Mouse (Mus musculus): ENCODE measurements around the gene Lrrk1. TPM values are rescaled to one million over a fixed set of nuclear protein-coding genes. Genes with fewer than 3 reads are reported as not detected.

Lrrk1 gene
- total RNA-seq, 2 experiments from 2014 or later: 4.8 to 6.9 TPM

DNA sequence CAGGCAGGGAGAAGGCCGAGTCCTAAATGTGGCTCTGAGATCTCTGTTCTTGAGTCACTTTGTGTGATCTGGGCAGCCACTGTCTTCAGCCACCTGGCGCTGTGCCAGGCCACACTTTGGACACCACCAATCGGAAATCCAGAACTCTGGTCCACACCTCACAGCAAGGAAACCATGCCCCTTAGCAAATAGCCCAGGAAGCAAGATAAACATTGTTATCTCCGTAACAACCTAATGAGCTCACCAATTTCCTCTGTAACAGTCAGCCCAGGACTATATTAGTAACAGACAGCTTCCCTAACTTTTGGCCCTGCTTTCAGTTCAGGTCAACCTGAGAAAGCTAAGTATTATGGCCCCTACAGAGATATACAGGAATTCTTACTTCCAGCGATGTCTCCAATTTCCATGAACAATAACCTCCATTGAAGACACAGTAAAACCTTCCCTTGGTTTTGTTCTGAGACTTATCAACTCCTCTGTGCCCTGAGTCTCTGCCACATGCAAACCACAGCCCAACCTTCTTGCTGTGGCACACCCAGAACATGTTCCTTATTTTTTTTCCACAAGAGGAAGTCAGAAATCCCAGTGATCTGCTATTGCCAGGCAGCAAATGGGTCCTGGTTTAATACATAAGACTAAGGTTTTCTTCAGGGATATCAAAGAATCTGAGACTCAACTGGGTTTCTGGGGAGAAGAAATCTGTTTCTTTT lies 78.8 kb downstream of the Lrrk1 start:
- intact Hi-C loops (cut with DNase I; ENCODE audit: low total_unique reads): loop anchor here (2.0 to 10.0 kb wide), 3 partner anchors 33 to 345 kb away; partner anchors contain the start of gene Lrrk1
- no peak for DNase-seq

DNA sequence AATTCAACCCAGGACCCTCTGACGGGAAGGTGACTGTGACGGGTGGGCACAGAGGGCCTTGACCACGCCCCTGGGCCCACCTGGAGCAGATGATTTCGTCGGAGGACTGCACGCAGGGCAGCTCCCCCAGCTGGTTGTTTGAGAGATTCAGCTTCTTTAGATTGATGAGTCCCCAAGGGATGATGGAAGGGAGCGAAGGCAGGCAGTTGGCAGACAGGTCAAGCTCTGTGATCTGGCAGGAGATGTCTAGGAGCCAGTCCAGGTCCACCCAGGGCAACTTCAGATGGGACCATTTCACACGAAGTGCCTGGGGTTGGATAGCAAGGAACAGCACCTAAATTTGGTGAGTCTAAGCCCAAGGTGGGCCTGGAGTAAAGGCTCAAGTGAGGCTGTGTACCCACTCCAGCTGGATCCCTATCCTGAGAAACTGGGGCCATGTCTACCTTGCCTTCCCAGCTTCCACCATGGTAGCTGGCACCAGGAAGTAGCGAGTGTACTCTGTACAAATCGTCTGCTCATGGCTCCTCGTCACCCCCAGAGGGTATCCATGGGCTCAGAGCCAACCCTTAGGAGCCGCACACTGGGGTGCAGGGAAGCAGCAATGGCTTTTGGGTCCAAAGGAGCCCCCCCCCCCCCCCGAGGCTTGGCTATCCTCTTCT lies 79.4 kb downstream of the Lrrk1 start:
- intact Hi-C loops (cut with DNase I; ENCODE audit: low total_unique reads): loop anchor here (2.0 to 10.0 kb wide), 3 partner anchors 34 to 346 kb away; partner anchors contain the start of gene Lrrk1
- DNase-seq: no peak

DNA sequence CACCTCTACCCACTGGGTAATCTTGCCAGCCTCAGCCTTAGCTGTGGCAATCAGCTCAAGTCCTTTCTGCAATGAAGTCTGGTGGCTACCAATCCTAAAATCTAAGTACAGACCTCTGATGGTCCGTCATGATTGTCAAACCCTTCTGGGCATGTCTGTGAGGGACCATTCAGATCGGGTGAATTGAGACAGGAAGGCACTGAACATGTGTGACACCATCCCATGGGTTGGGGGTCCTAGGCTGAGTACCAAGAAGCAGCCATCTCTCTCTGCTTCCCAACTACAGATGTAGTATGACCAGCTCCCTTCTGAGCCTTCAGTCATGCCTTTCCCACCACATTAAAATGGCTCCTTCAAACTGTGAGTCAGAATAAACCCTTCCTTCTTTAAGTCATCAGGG lies 80.4 kb downstream of the Lrrk1 start:
- DNase-seq: no peak
- intact Hi-C loops (cut with DNase I; ENCODE audit: low total_unique reads): loop anchor here (2.0 to 10.0 kb wide), 3 partner anchors 35 to 347 kb away; partner anchors contain the start of gene Lrrk1

DNA sequence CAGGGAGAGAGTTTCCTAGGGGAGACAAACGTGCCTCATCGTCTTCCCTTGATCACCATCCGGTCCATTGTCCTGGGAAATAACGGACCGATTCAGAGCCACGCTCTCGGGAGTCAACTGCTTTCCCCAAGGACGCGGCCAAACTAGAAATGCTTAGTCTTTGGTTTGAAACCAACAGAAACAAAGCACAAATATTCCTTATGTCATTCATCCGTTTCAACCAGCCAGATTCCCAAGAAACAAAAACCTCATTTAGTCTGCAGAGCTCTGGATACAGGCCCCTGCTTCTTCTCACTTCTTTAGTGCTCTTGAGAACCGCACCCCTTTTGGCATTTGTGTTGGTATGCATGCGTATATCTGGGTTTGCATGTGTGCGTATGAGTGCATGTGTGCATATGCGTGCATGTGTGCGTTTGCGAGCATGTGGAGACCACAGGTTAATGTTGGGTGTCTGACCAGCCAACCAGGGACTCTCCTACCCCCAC lies 82.4 kb downstream of the Lrrk1 start:
- intact Hi-C loops (cut with DNase I; ENCODE audit: low total_unique reads): loop anchor here (5.0 to 10.0 kb wide), 2 partner anchors 37 to 349 kb away; no protein-coding TSS in a partner anchor
- DNase-seq: no peak

DNA sequence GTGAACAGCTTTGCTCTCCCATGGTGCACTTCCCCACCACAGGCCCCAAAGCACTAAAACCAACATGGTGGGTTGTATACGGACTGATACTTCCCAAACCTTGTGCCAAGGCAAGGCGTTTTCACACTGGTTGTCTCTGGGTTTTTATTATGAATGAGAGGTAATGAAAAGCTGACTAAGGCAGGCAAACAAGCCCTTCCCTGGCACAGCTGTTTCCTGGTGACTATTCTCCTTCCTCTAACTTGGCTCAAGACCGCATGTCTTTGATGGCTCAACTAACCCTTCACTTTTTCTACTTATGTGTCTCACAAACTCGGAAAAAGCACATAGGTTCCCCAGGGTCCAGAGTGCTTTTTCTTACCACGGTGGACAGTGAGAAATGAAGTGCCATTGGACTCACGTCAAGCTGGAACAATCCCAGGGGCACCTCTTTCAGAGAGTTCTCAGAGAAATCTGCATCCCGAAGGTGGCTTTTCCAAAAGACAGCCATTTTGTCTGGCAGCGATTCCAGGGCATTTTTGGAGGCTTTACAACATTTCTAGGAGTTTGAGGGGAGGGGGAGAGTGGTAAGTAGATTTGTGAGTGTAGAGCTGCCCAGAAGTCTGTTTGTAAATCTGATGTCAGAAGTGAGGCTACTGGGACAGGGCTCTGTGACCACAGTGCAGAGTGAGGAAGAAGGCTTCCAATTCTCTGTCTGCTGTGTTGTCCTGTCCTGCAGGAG lies 83.0 kb downstream of the Lrrk1 start:
- intact Hi-C loops (cut with DNase I; ENCODE audit: low total_unique reads): loop anchor here (5.0 to 10.0 kb wide), 2 partner anchors 37 to 350 kb away; no protein-coding TSS in a partner anchor
- no peak for DNase-seq

DNA sequence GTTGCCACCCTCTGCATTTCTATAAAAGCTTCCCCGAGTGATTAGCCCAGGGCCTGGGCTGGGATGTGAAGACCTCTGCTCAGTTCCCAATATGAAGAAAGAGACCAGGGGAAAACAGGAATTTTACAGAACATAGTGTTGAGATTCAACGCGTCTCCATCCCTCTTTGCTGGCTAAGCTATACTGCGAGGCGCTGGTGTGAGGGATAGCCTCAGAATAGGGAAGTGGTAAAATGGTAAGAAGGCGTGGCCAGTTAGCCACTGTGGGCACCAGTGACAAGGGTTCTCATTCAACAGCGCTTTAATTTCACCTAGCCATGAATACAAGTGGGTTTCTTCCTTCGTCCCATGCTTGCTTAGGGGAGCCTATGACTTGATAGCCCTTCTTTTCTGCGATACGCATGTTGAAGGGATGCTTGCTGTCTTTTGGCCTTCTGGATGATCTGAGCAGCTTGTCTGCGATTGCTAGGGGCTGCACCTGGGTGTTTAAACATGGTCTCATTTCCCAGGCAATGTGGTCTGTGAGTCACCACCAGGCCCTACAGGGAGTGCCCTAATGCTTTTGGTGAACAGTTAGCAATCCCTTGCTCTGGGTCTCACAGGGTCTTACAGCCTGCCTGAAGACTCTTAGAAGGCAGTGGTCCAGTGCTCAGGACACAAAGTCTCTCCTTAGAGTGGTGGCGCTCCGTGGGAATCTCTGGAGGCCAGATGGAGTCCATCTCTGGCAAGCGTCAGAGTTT lies 84.1 kb downstream of the Lrrk1 start:
- DNase-seq: no peak
- intact Hi-C loops (cut with DNase I; ENCODE audit: low total_unique reads): loop anchor here (10.0 kb wide), 1 partner anchor 351 kb away; no protein-coding TSS in a partner anchor

DNA sequence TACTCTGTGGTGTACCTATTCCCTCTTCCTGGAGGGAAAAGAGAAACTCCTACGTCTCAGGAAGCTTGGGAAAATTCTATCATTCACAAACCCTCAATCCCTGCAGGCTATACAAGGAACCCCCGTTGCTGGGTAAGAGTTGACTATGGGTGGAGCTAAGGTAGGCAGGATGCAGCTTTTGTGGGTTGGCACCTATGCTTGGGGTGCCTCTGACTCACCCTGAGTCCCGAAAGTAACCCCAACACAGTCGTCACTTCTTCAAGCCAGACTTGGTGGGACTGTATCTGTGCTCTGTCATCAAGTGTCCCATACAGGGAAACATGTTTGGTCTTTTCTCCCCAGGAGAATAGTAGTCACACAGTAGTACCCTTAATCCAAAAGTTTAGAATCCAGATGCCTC lies 86.7 kb downstream of the Lrrk1 start:
- intact Hi-C loops (cut with DNase I; ENCODE audit: low total_unique reads): loop anchor here (10.0 kb wide), 1 partner anchor 353 kb away; no protein-coding TSS in a partner anchor
- no peak for DNase-seq

DNA sequence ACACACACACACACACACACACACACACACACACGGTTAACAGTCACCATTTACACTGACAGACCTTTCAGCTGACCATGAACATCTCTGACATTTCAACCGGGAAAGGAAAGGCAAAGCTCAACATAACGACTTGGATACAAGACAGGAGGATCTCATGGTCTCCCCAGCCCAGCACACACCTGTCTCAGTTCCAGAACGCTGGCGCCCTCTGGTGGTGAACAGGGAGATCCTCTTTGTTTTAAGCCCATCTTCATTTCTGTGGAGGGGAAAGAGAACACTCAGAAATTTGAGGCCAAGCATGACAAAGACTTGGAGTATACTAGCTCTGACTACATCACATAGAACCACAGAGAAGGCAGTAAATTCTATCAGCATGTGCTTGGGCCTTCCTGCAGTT lies 87.5 kb downstream of the Lrrk1 start:
- intact Hi-C loops (cut with DNase I; ENCODE audit: low total_unique reads): loop anchor here (10.0 kb wide), 1 partner anchor 354 kb away; no protein-coding TSS in a partner anchor
- DNase-seq: peak; percentile 82

DNA sequence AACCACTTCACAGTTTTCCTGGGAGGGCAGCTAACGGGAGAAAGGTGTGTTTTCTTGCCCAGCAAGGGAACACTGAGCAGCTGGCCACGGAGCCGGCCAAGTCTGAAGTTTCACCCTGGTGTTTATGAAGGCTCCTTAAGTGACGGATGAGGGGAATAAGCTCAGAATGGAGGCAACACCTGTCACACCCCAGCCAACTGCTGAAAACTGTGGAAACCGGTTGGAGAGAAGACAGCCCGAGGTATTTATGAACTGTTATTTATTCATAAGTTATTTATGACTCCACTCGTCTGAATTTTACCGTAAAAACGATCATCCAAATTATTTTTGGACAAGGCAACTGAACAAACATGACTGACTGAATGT lies 90.5 kb downstream of the Lrrk1 start:
- DNase-seq: no peak
- intact Hi-C loops (cut with DNase I; ENCODE audit: low total_unique reads): loop anchor here (2.0 kb wide), 1 partner anchor 195 kb away; no protein-coding TSS in a partner anchor

DNA sequence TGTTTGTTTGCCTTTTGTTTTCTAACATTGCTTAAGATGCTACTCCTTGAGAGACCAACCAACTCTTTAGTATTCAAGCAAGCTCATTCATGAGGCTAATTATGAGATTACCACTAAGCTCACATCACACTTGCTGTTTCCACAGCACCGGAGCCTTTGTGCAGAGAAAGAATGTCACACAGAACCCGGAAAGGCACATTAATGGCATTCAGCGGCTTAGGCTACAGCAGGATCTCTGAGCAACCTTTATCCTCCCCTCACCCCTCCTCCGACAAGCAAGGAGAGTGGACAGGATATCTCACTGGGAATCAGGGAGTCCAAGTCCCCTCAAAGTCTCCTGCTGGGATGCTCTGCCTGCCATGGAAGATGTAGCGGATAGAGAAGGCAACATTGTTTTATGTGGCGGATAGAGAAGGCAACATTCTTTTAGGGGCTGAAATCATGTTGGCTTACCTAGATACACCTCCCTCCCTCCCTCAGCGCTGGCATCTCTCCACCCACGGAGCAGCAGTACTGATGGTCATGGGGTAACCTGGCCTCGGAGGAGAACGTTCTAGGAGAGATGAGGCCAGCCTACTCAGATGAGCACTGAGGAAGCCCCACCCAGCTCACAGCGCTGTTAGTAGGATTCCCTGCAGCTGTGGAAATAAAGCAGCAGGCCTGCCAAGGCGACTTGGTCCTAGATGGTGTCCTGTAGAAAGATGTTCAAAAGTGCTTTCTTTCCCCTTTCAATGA lies 91.1 kb downstream of the Lrrk1 start:
- no peak for DNase-seq
- intact Hi-C loops (cut with DNase I; ENCODE audit: low total_unique reads): no loop called here

DNA sequence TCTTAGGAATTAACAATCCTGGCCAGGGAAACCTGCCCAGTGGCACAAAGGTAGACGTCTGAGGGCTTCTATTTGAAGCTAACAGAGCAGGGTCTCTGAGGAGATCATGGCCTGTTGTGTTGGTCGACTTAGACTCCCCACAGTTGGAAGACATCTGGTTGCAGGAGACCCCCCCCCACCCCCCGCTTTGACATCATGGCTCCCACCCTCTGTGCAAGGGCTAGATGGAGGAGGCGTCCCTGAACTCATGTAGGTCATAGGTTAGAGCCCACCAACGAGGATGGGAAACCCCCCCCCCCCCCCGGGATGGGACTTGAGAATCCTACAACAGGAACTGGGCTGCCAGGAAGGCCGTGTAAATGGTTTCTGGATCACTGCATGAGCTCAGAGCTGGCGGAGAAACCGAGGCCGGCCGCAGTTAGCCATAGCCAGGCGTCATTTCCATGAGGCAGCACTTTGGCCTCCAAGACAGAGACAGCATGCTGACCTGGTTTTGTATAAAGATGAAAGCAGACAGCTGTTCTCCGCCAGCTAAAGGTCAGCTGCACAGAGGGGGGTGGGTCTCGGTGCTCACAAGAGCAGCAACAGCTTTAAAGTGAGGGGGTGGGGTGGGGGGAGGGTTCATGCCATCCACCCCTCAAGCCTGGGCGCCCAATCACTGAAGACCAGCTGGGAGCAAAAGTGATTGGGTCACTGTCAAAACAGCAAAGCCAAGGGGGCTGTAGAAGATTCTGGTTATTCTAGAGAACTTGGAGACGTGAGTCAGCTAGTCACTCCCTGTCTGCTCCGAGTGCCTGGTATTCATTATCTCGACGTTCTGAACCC lies 95.4 kb downstream of the Lrrk1 start:
- no peak for DNase-seq
- intact Hi-C loops (cut with DNase I; ENCODE audit: low total_unique reads): no loop called here

DNA sequence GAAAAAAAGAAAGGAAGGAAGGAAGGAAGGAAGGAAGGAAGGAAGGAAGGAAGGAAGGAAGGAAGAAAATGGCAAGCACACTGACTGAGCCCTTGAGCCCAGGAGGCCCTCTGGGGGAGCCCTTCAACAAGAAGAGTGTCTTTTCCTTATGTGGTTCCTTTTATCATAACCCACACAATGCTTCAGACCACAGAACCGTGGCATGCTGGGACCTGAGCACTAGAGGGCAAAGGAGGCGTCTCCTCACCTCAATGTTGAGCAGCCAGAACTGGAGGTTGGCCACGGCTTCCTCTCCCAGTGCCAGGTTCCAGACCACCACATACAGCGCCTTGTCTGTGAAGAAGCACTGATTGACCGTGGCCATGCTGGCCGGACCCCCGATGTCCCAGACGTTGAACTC lies 96.1 kb downstream of the Lrrk1 start:
- DNase-seq: no peak
- intact Hi-C loops (cut with DNase I; ENCODE audit: low total_unique reads): no loop called here

DNA sequence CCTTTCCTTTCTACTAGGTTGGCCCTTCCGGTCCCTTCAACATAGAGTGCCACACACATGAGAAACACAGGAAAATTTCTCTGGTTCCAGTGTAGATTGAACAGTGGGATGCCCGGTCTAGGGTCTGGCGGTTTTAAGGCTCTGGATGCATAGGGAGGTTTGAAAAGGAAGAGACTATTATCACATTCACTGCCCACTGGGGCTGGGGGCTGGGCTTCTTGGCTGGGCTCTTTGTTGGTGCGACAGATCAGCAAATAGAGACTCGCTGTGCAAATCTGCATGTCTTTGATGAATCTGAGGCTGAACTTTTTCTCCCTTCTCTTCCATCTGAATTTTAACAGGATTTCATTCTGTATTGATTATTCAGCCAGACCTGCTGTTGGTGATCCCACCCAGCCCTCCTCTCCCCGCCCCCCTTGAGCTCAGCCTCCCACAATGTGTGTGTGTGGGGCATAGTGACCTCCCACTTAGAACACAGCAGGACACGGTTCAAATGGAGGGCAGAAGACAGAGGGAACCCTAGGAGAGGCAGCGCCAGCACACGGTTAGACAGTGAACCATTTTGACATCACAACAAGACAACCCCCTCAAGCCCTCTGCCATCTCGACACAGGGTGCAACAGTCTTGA lies 105.1 kb downstream of the Lrrk1 start:
- intact Hi-C loops (cut with DNase I; ENCODE audit: low total_unique reads): no loop called here
- DNase-seq: no peak

DNA sequence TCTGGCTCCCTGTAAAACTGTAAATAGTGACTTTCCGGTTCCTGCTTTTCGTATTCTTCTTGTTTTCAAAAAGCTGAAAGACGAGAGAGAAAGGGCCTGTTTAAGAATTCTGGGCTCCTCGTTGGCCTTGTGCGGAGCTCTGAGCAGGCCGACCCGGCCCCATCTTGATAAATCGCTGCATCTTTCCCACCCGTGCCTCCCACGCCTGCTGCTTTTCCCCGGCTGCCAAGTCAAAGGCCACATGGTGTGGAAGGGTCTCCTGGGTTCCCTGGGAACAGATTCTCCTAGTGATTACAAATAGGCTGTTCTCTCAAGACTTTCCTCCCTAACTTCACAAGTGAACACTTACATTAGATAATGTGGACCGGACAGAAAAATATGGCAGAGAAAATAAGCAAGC lies 105.9 kb downstream of the Lrrk1 start:
- DNase-seq: no peak
- intact Hi-C loops (cut with DNase I; ENCODE audit: low total_unique reads): no loop called here

DNA sequence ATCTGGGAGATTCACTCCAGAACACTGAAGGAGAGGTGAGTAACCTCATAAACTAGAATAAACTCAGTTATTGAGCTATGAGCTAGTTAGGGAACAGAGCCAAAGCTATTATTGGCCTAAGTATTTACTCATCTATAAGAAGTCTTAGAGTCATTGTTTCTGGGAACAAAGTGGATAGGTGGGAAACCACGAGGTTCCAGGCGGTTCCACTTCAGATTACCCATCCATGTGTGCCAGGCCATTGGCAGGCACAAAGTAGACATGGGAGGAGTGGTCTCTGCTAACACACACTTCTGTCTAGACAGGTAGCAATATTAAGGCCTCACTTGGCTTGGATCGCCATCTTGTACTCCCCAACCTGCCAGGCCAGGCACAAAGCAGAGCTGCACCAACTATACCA lies 110.1 kb downstream of the Lrrk1 start:
- no peak for DNase-seq
- intact Hi-C loops (cut with DNase I; ENCODE audit: low total_unique reads): no loop called here

DNA sequence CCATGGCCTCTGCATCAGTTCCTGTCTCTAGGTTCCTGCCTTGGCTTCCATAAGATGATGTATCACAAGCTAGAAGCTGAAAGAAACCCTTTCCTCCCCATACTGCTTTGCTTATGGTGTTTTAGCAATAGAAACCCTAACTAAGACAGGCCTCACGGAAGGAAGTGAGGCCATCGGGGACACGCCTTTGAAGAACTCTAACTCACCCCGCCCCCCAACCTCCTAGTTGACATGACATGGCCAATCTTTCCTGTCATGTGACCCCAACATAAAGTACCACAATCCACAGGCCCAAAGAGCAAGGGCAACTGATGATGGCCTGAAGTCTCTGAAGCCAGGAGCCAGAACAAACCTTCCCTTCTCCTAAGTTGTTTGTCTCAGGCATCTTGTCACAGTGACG lies 114.7 kb downstream of the Lrrk1 start:
- intact Hi-C loops (cut with DNase I; ENCODE audit: low total_unique reads): no loop called here
- no peak for DNase-seq

DNA sequence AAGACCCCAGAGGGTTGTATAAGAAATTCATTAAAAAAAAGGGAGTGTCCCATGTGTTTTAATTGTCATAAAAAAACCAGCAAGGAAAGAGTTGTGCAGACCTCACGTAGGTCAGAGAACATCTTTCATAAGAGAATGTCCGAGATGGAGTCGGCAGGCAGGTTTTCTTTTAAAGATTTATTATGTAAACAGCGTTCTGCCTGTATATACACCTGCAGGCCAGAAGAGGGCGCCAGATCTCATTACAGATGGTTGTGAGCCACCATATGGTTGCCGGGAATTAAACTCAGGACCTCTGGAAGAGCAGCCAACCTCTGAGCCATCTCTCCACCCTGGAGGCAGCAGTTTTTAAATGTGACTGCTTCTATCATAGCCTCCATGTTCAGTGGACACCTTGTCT lies 116.9 kb downstream of the Lrrk1 start:
- no peak for DNase-seq
- intact Hi-C loops (cut with DNase I; ENCODE audit: low total_unique reads): no loop called here

Data from gastrocnemius, postnatal 14 days (tissue).